Mouse (Mus musculus): ENCODE data around the gene Atxn2. TPM values are rescaled to one million over a fixed set of nuclear protein-coding genes. Genes with fewer than 3 reads are reported as not detected.
A peak's percentile ranks its signal among the peaks of the same experiment; 100 is the strongest.
"Not testable (repeated sequence)": the region's sequence is repeated elsewhere in the genome, so short reads cannot be mapped to it uniquely, and the experiment has no call there.

Gene Atxn2
- polyA plus RNA-seq, 1 experiment from 2014 or later = 80.6 TPM

DNA sequence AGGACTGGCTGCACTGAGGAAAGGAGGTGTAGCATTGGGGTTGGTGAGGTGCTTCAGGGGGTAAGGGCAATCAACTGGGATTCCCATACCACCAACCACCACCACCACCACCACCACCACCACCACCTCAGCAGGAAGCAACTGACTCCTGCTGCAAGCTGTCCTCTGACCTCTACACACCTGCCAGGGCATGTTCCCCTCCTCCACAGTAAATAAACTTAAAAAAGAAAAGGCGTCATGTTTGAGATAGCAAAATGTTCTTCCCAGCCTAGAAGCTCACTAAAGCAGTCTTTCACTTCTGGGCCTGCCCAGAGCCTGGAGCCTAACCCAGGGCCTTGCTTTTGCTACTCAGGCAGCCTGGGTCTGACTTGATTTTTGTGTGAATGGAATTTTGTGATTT lies 3.2 kb downstream of the Atxn2 start:
- Histone ChIP-seq H3K27ac (ENCODE audit: low read depth, low read length) (no peak overlapping the region), H3K4me1 (ENCODE audit: control insufficient read depth, insufficient read depth, low read length) (peaks cover 18% of the 10 kb centered on the region), H3K4me3 (ENCODE audit: low read depth, low read length) (0 out of 2 replicates have a peak overlapping the region, but pooled peaks have one; percentile 99)

DNA sequence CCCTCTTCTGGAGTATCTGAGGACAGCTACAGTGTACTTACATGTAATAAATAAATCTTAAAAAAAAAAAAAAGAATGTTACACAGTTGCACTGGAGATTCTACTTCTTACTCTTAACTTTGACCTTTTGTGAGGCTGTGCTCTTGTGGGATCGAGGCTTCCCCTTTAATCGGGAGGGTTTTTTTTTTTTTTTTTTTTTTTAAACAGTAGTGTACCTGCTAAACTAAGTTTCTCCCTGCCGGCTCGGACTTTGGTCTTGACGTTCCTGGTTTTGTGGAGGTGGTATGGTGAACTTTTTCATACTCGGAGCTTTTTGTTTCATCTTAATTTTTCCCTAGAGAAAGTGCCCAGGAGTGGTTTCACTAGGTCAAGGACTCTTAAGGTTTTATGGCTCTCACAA lies 3.8 kb downstream of the Atxn2 start:
- ATAC-seq (replicated peaks; ENCODE audit: insufficient number of reproducible peaks, low FRiP score, low TSS enrichment) = no peak
- Histone ChIP-seq H3K27ac (ENCODE audit: low read depth, low read length) (no peak overlapping the region), H3K36me3 (ENCODE audit: control insufficient read depth, insufficient read depth, low read length) (no peaks in the 10 kb centered on the region), H3K9me3 (replicated peaks; ENCODE audit: control insufficient read depth, low read length) (no peaks in the 10 kb centered on the region), H3K4me3 (ENCODE audit: low read depth, low read length) (no peak overlapping the region), H3K4me2 (no peak overlapping the region), H3K9ac (ENCODE audit: low read depth, low read length) (no peak overlapping the region), H3K27me3 (ENCODE audit: control insufficient read depth, insufficient read depth, low read length) (no peaks in the 10 kb centered on the region), H3K4me1 (ENCODE audit: control insufficient read depth, insufficient read depth, low read length) (peaks cover 21% of the 10 kb centered on the region)
- 87% methylated on average over 6 of the region's 6 CpGs for WGBS (ENCODE audit: insufficient replicate concordance)

More for the DNA sequence above, 3.2 kb downstream of the Atxn2 start:
- peak overlapping the region; percentile 83 for H3K4me2 ChIP-seq
- WGBS (ENCODE audit: insufficient replicate concordance) = 83% methylated on average over 1 of the region's 1 CpGs
- H3K9ac ChIP-seq (ENCODE audit: low read depth, low read length) = no peak overlapping the region
- ATAC-seq (replicated peaks; ENCODE audit: insufficient number of reproducible peaks, low FRiP score, low TSS enrichment) = no peak
- no peaks in the 10 kb centered on the region for H3K36me3 ChIP-seq (ENCODE audit: control insufficient read depth, insufficient read depth, low read length)
- no peaks in the 10 kb centered on the region for H3K27me3 ChIP-seq (ENCODE audit: control insufficient read depth, insufficient read depth, low read length)
- H3K9me3 ChIP-seq (replicated peaks; ENCODE audit: control insufficient read depth, low read length) = no peaks in the 10 kb centered on the region

DNA sequence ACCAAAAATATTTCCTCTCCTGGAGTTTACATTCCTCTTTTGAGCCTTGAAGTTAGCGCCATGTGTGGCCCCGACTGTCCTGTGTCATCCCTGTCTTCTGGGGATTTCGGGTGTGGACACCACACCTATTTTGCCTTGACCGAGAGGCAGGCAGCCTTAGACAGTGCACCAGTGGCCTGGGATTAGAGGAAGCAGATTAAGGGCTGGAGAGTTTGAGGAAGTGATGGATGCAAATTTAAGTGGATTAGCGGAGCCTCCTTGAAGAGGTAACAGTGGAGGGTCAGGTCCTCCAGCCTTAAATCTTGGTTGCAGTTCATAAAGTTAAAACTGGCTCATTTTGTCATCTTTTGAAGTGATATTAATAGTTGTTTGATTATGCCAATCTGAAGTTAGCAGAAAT lies 7.3 kb downstream of the Atxn2 start:
- 70% methylated on average over 5 of the region's 5 CpGs for WGBS (ENCODE audit: insufficient replicate concordance)
- Histone ChIP-seq H3K4me3 (ENCODE audit: low read depth, low read length) (no peak overlapping the region), H3K27me3 (ENCODE audit: control insufficient read depth, insufficient read depth, low read length) (no peaks in the 10 kb centered on the region), H3K4me2 (no peak overlapping the region), H3K9me3 (replicated peaks; ENCODE audit: control insufficient read depth, low read length) (no peaks in the 10 kb centered on the region), H3K27ac (ENCODE audit: low read depth, low read length) (no peak overlapping the region), H3K4me1 (ENCODE audit: control insufficient read depth, insufficient read depth, low read length) (peaks cover 34% of the 10 kb centered on the region), H3K9ac (ENCODE audit: low read depth, low read length) (no peak overlapping the region), H3K36me3 (ENCODE audit: control insufficient read depth, insufficient read depth, low read length) (no peaks in the 10 kb centered on the region)
- ATAC-seq (replicated peaks; ENCODE audit: insufficient number of reproducible peaks, low FRiP score, low TSS enrichment) = no peak

DNA sequence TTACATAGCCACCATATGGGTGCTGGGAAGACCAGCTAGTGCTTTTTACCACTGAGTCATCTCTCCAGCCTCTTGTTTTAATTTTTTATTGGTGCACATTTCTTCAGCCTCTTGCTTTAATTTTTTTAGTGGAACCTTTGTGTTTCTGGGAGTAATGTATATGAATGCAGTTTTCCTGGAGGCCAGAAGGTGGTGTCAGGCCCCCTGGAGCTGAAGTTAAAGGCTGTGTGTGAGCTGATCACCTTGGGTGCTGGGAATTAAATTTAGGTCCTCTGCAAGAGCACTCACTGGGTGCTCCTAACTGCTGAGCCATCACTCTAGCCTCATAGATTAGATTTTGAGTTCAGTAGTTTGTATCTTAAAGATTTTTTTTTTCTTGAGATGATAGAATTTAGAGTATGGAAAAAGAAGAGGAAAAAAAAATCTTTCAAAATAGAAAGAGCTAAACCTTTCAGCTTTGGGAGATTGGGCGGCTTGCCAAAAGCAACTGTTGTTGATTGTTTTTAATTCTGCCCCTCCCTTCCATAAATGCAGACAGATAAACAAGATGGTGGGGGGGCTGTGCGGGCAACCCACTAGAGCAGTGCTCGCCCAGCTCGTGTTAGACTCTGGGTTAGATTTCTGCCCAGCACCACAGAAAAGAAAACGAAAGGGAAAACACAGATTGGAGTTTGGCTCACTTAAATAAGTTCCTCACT lies 9.9 kb downstream of the Atxn2 start:
- WGBS (ENCODE audit: insufficient replicate concordance) = 91% methylated on average over 5 of the region's 5 CpGs
- Histone ChIP-seq H3K36me3 (ENCODE audit: control insufficient read depth, insufficient read depth, low read length) (no peaks in the 10 kb centered on the region), H3K9me3 (replicated peaks; ENCODE audit: control insufficient read depth, low read length) (no peaks in the 10 kb centered on the region), H3K27ac (ENCODE audit: low read depth, low read length) (no peak overlapping the region), H3K4me2 (no peak overlapping the region), H3K27me3 (ENCODE audit: control insufficient read depth, insufficient read depth, low read length) (no peaks in the 10 kb centered on the region), H3K4me3 (ENCODE audit: low read depth, low read length) (no peak overlapping the region), H3K4me1 (ENCODE audit: control insufficient read depth, insufficient read depth, low read length) (peaks cover 32% of the 10 kb centered on the region), H3K9ac (ENCODE audit: low read depth, low read length) (no peak overlapping the region)
- no peak for ATAC-seq (replicated peaks; ENCODE audit: insufficient number of reproducible peaks, low FRiP score, low TSS enrichment)

DNA sequence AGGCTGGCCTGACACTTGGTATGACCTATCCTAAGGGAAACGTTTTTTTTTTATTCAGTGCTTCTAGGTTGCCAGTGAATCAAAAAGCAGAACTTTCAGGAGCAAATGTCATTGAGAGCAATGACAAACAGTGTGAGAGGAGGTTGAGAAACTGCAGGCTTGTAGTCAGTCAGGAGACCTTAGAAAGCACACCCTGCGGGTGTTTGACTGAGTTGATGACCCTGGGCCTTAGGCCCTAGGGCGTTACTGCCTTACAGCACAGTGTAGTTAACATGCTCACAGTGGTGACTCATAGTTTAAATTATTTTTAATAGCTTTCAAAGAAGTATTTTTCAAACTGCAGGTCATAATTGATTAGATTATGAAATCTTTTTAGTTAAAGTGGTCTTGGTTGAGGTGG lies 10.7 kb downstream of the Atxn2 start:
- H3K4me1 ChIP-seq (ENCODE audit: control insufficient read depth, insufficient read depth, low read length) = peaks cover 32% of the 10 kb centered on the region
- H3K36me3 ChIP-seq (ENCODE audit: control insufficient read depth, insufficient read depth, low read length) = no peaks in the 10 kb centered on the region
- H3K27ac ChIP-seq (ENCODE audit: low read depth, low read length) = no peak overlapping the region
- no peak overlapping the region for H3K4me3 ChIP-seq (ENCODE audit: low read depth, low read length)
- H3K27me3 ChIP-seq (ENCODE audit: control insufficient read depth, insufficient read depth, low read length) = no peaks in the 10 kb centered on the region
- H3K9ac ChIP-seq (ENCODE audit: low read depth, low read length) = no peak overlapping the region
- 60% methylated on average over 3 of the region's 3 CpGs for WGBS (ENCODE audit: insufficient replicate concordance)
- no peaks in the 10 kb centered on the region for H3K9me3 ChIP-seq (replicated peaks; ENCODE audit: control insufficient read depth, low read length)
- no peak overlapping the region for H3K4me2 ChIP-seq
- ATAC-seq (replicated peaks; ENCODE audit: insufficient number of reproducible peaks, low FRiP score, low TSS enrichment) = no peak

DNA sequence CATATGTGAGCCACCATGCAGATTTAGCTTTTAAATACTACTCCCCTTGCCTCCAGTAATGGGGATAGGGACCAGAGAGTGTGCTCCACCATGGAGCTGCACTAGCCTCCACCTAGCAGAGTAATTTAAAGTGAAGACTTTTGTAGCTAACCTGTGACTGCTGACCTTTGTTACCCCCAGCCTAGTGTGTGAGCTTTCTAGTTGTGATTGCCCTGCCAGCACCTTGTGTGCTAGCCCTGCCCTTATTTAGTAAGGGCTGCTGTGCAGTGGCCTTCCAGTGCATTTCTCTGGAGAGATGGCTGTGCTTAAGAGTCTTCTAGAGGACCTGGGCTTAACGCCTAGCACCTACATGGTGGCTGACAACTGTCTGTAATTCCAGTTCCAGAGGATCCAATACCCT lies 13.5 kb downstream of the Atxn2 start:
- no peak overlapping the region for H3K4me3 ChIP-seq (ENCODE audit: low read depth, low read length)
- no peaks in the 10 kb centered on the region for H3K9me3 ChIP-seq (replicated peaks; ENCODE audit: control insufficient read depth, low read length)
- no peak for ATAC-seq (replicated peaks; ENCODE audit: insufficient number of reproducible peaks, low FRiP score, low TSS enrichment)
- H3K9ac ChIP-seq (ENCODE audit: low read depth, low read length) = no peak overlapping the region
- 56% methylated on average over 1 of the region's 1 CpGs for WGBS (ENCODE audit: insufficient replicate concordance)
- H3K36me3 ChIP-seq (ENCODE audit: control insufficient read depth, insufficient read depth, low read length) = no peaks in the 10 kb centered on the region
- peaks cover 27% of the 10 kb centered on the region for H3K4me1 ChIP-seq (ENCODE audit: control insufficient read depth, insufficient read depth, low read length)
- no peak overlapping the region for H3K27ac ChIP-seq (ENCODE audit: low read depth, low read length)
- no peak overlapping the region for H3K4me2 ChIP-seq
- no peaks in the 10 kb centered on the region for H3K27me3 ChIP-seq (ENCODE audit: control insufficient read depth, insufficient read depth, low read length)

DNA sequence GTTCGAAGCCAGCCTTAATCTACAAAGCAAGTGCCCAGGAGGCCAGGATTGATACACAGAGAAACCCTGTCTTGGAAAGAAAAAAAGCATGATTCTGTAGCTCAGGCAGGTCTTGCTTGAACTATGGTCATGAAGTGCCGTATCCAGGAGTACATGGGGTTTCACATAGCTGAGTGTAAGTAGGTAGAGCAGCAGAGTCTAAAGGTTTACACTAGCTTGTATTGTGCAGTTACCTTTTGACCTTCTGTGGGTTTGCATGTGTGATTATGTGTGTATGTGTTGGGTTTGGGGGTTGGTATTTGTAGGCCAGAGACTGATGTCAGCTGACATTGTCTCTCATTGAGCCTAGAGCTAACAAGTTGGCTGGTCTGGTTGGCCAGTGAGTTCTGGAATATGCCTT lies 18.9 kb downstream of the Atxn2 start:
- no peaks in the 10 kb centered on the region for H3K9me3 ChIP-seq (replicated peaks; ENCODE audit: control insufficient read depth, low read length)
- WGBS (ENCODE audit: insufficient replicate concordance) = 91% methylated on average over 2 of the region's 2 CpGs
- no peak for ATAC-seq (replicated peaks; ENCODE audit: insufficient number of reproducible peaks, low FRiP score, low TSS enrichment)
- H3K4me1 ChIP-seq (ENCODE audit: control insufficient read depth, insufficient read depth, low read length) = no peaks in the 10 kb centered on the region
- no peak overlapping the region for H3K4me2 ChIP-seq
- H3K9ac ChIP-seq (ENCODE audit: low read depth, low read length) = no peak overlapping the region
- H3K27me3 ChIP-seq (ENCODE audit: control insufficient read depth, insufficient read depth, low read length) = no peaks in the 10 kb centered on the region
- H3K27ac ChIP-seq (ENCODE audit: low read depth, low read length) = no peak overlapping the region
- no peaks in the 10 kb centered on the region; the same call in 1 of the 2 replicates for H3K36me3 ChIP-seq (ENCODE audit: control insufficient read depth, insufficient read depth, low read length)
- no peak overlapping the region for H3K4me3 ChIP-seq (ENCODE audit: low read depth, low read length)

DNA sequence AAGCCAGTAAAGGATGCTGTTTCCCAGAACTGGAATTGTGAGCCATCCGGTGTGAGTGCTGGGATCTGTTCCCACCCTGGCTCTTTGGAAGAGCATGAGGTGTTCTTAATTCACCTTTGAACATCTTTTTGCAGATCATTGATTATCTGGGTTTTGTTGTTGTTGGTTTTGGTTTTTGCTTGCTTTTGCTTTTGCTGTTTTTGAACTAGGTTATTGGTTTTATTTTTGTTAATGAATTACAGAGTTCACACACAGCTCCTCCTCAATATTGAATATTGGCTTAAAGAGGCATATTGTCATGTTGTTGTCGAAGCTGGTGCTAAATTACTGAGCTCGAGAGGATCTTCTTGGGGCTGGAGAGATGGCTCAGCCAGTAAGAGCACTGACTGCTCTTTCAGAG lies 25.5 kb downstream of the Atxn2 start:
- H3K4me1 ChIP-seq (ENCODE audit: control insufficient read depth, insufficient read depth, low read length) = no peaks in the 10 kb centered on the region

DNA sequence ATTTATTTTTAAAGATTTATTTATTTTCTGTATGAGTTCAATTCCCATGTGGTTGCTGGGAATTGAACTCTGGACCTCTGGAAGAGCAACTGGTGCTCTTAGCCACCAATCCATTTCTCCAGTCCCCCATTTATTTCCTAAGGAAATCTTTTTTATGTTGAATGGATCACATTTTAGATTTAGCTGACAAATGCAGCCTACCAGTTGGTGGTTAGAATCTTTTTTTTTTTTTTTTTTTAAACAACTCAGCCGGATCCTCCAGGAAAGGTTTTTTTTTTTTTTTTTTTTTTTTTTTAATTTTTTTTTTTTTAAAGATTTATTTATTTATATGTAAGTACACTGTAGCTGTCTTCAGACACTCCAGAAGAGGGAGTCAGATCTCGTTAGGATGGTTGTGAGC lies 27.0 kb downstream of the Atxn2 start:
- not testable (repeated sequence) for H3K9ac ChIP-seq (ENCODE audit: low read depth, low read length); H3K4me2 ChIP-seq; ATAC-seq (replicated peaks; ENCODE audit: insufficient number of reproducible peaks, low FRiP score, low TSS enrichment); H3K27me3 ChIP-seq (ENCODE audit: control insufficient read depth, insufficient read depth, low read length); H3K36me3 ChIP-seq (ENCODE audit: control insufficient read depth, insufficient read depth, low read length); H3K4me1 ChIP-seq (ENCODE audit: control insufficient read depth, insufficient read depth, low read length); H3K27ac ChIP-seq (ENCODE audit: low read depth, low read length); H3K9me3 ChIP-seq (replicated peaks; ENCODE audit: control insufficient read depth, low read length); H3K4me3 ChIP-seq (ENCODE audit: low read depth, low read length)
- WGBS (ENCODE audit: insufficient replicate concordance) = 56% methylated on average over 1 of the region's 2 CpGs

More for the DNA sequence above, 25.5 kb downstream of the Atxn2 start:
- no peak for ATAC-seq (replicated peaks; ENCODE audit: insufficient number of reproducible peaks, low FRiP score, low TSS enrichment)
- Histone ChIP-seq H3K27me3 (ENCODE audit: control insufficient read depth, insufficient read depth, low read length) (no peaks in the 10 kb centered on the region), H3K4me2 (no peak overlapping the region), H3K9ac (ENCODE audit: low read depth, low read length) (no peak overlapping the region), H3K36me3 (ENCODE audit: control insufficient read depth, insufficient read depth, low read length) (no peaks in the 10 kb centered on the region; the same call in 1 of the 2 replicates), H3K27ac (ENCODE audit: low read depth, low read length) (no peak overlapping the region), H3K4me3 (ENCODE audit: low read depth, low read length) (no peak overlapping the region), H3K9me3 (replicated peaks; ENCODE audit: control insufficient read depth, low read length) (no peaks in the 10 kb centered on the region)
- 94% methylated on average over 3 of the region's 3 CpGs for WGBS (ENCODE audit: insufficient replicate concordance)
